In genomic region chr4:128962926-128963290, GRCm38 (mm10) we compare ENCODE assay signal across 8 mouse cellular contexts. TPM values are rescaled to one million over a fixed set of nuclear protein-coding genes. Genes with fewer than 3 reads are reported as not detected.
A peak's percentile ranks its signal among the peaks of the same experiment; 100 is the strongest.
DNase-seq lines count a peak whose midpoint lies in the region; ATAC-seq and TF ChIP-seq lines count a peak whose summit lies in the region.

No protein-coding gene starts in this region.

- H3K4me2 ChIP-seq in CH12.LX (ENCODE audit: insufficient read depth, low read depth, poor library complexity, severe bottlenecking), result peak overlapping the region; percentile 94
- peak overlapping the region; percentile 92 for H3K4me2 ChIP-seq in forebrain, embryonic 14.5 days (ENCODE audit: low read length)
- H3K4me2 ChIP-seq in liver, embryonic 15.5 days, result peak overlapping the region; percentile 75

- under 1% methylated on average over 9 of the region's 9 CpGs for WGBS in forebrain, embryonic 14.5 days
- WGBS in liver, embryonic 15.5 days (ENCODE audit: insufficient replicate concordance), result 15% methylated on average over 9 of the region's 9 CpGs

- DNase-seq in frontal cortex, postnatal 10 days (ENCODE audit: low spot score in 2 of 2), result no peak
- DNase-seq in CH12.LX (ENCODE audit: extremely low read depth), result no peak
- no peak for DNase-seq in forebrain, embryonic 14.5 days (ENCODE audit: low spot score)
- DNase-seq in B cell, adult 2 months, result no peak
- no peak for DNase-seq in left cerebral cortex, postnatal 14 days (ENCODE audit: low spot score in 2 of 2)
- no peak for DNase-seq in kidney, adult 9 months

- H3K27ac ChIP-seq in CH12.LX (ENCODE audit: insufficient read depth, low read depth), result no peak overlapping the region
- H3K27ac ChIP-seq in forebrain, embryonic 14.5 days (ENCODE audit: low read depth, low read length), result no peak overlapping the region
- H3K27ac ChIP-seq in liver, embryonic 15.5 days (replicated peaks), result no peak overlapping the region

- no peaks in the 10 kb centered on the region for H3K79me2 ChIP-seq in CH12.LX (replicated peaks; ENCODE audit: control insufficient read depth, extremely low read depth, insufficient read depth, poor library complexity, severe bottlenecking)

- peaks cover 8 to 16% of the 10 kb centered on the region in 2 experiments for H3K4me1 ChIP-seq in CH12.LX (ENCODE audit: control insufficient read depth in 1 of 2, insufficient read depth in 2 of 2)
- H3K4me1 ChIP-seq in forebrain, embryonic 14.5 days (ENCODE audit: control insufficient read depth, insufficient read depth, low read length), result peaks cover 23% of the 10 kb centered on the region
- peaks cover 12% of the 10 kb centered on the region for H3K4me1 ChIP-seq in liver, embryonic 15.5 days (replicated peaks)

- H3K4me3 ChIP-seq in CH12.LX (replicated peaks in 1 of 3; ENCODE audit: low read depth in 2 of 3, low read length in 2 of 3, poor library complexity in 1 of 3), result no peak overlapping the region
- peak overlapping the region; percentile 68 for H3K4me3 ChIP-seq in forebrain, embryonic 14.5 days (ENCODE audit: low read depth, low read length)
- peak overlapping the region; percentile 58; the same call in 1 of the 2 replicates for H3K4me3 ChIP-seq in liver, embryonic 15.5 days (replicated peaks)

- 0 out of 2 replicates have a peak, but pooled peaks have one; percentile 9 for ATAC-seq in frontal cortex, adult (ENCODE audit: low TSS enrichment)
- ATAC-seq in forebrain, embryonic 14.5 days, result peak; percentile 13
- ATAC-seq in liver, embryonic 15.5 days (ENCODE audit: insufficient read depth), result no peak

- peaks cover 50% of the 10 kb centered on the region for H3K27me3 ChIP-seq in CH12.LX (replicated peaks)
- no peaks in the 10 kb centered on the region for H3K27me3 ChIP-seq in forebrain, embryonic 14.5 days (replicated peaks; ENCODE audit: control insufficient read depth, insufficient read depth, low read length)
- H3K27me3 ChIP-seq in liver, embryonic 15.5 days, result peaks cover 71% of the 10 kb centered on the region

- intact Hi-C loops in left cerebral cortex, postnatal 14 days (cut with DNase I), result loop anchor here (2.0 kb wide), 1 partner anchor 120 kb away; no protein-coding TSS in a partner anchor

- no peak for TF ChIP-seq CTCF in CH12.LX (conservative IDR thresholded peaks at IDR 0.05 in 1 of 2, IDR thresholded peaks at IDR 0.05 in 1 of 2; ENCODE audit: low read depth in 2 of 2, low read length in 2 of 2)

- no peaks in the 10 kb centered on the region for H3K36me3 ChIP-seq in CH12.LX (replicated peaks in 1 of 2; ENCODE audit: control insufficient read depth in 1 of 2, insufficient read depth in 1 of 2, low read length in 1 of 2)
- no peaks in the 10 kb centered on the region for H3K36me3 ChIP-seq in forebrain, embryonic 14.5 days (ENCODE audit: control insufficient read depth, insufficient read depth, low read length)
- H3K36me3 ChIP-seq in liver, embryonic 15.5 days (replicated peaks), result no peaks in the 10 kb centered on the region

- no peaks in the 10 kb centered on the region for H3K9me3 ChIP-seq in CH12.LX (replicated peaks; ENCODE audit: low read length)
- no peaks in the 10 kb centered on the region for H3K9me3 ChIP-seq in forebrain, embryonic 14.5 days (replicated peaks; ENCODE audit: control insufficient read depth, low read length)
- no peaks in the 10 kb centered on the region for H3K9me3 ChIP-seq in liver, embryonic 15.5 days (replicated peaks)

- TF ChIP-seq EP300 in CH12.LX (IDR thresholded peaks at IDR 0.05; ENCODE audit: low read length), result no peak

- no peak for TF ChIP-seq POLR2A in CH12.LX (IDR thresholded peaks at IDR 0.05; ENCODE audit: low read depth, low read length)

- dilution Hi-C loops in CH12.LX (cut with MboI; ENCODE audit: extremely low pct_ligation_motif_present, extremely low pct_unique_long_range_greater_than_20kb, low sequenced_read_pairs), result no loop called here

- H3K9ac ChIP-seq in CH12.LX (ENCODE audit: insufficient read depth, low read depth), result no peak overlapping the region
- H3K9ac ChIP-seq in forebrain, embryonic 14.5 days (ENCODE audit: low read length), result peak overlapping the region; percentile 85; the same call in 1 of the 2 replicates
- H3K9ac ChIP-seq in liver, embryonic 15.5 days, result no peak overlapping the region

- TF ChIP-seq RAD21 in CH12.LX (IDR thresholded peaks at IDR 0.05; ENCODE audit: low read depth, low read length), result no peak

- in situ Hi-C loops in CH12.LX (cut with MboI; ENCODE audit: low pct_ligation_motif_present, low pct_unique_long_range_greater_than_20kb, low sequenced_read_pairs), result no loop called here

TF ChIP-seq in CH12.LX, 34 proteins besides CTCF, POLR2A, EP300 and RAD21:
- TF ChIP-seq E2F4 (IDR thresholded peaks at IDR 0.05; ENCODE audit: insufficient replicate concordance, low read depth, low read length) (no peak), SIN3A (IDR thresholded peaks at IDR 0.05; ENCODE audit: low read length) (no peak), KAT2A (IDR thresholded peaks at IDR 0.05; ENCODE audit: insufficient replicate concordance, low read length) (no peak), NELFE (IDR thresholded peaks at IDR 0.05; ENCODE audit: low read depth, low read length) (no peak), JUN (IDR thresholded peaks at IDR 0.05; ENCODE audit: insufficient read depth, low read depth, low read length) (no peak), MYC (IDR thresholded peaks at IDR 0.05; ENCODE audit: low read depth, low read length) (no peak), TCF12 (IDR thresholded peaks at IDR 0.05; ENCODE audit: low read depth, low read length) (no peak), JUND (conservative IDR thresholded peaks at IDR 0.05; ENCODE audit: low read depth, low read length) (no peak), ETS1 (conservative IDR thresholded peaks at IDR 0.05; ENCODE audit: low read depth, low read length) (no peak), ELF1 (IDR thresholded peaks at IDR 0.05; ENCODE audit: low read depth, low read length) (no peak), HCFC1 (IDR thresholded peaks at IDR 0.05; ENCODE audit: low read depth, low read length) (no peak), BHLHE40 (IDR thresholded peaks at IDR 0.05; ENCODE audit: low read depth, low read length) (no peak), USF1 (IDR thresholded peaks at IDR 0.05; ENCODE audit: low read depth, low read length) (no peak)

RNA-seq across cellular contexts. Expression of gene Azin2, which starts 0.7 kb away (rescaled TPM):
- total RNA-seq in CH12.LX (2012; rRNA removed), result 0.63 and 1.7 TPM in 2 replicates
- total RNA-seq in CH12.LX (2014; rRNA removed), result 0.58 and 0.91 TPM in 2 replicates
- polyA plus RNA-seq in CH12.LX (2012; ENCODE audit: insufficient read length, low read depth), result 2.1 and 2.4 TPM in 2 replicates
- polyA plus RNA-seq in forebrain, embryonic 14.5 days (2014; fragmentation: Nextera tagmentation; extraction: Ambion mirVana), result 10.6 and 11.7 TPM in 2 replicates
- 0.71 and 0.77 TPM in 2 replicates for polyA plus RNA-seq in liver, embryonic 15.5 days (2015; fragmentation: Nextera tagmentation; extraction: Ambion mirVana)
- total RNA-seq in left cerebral cortex, postnatal 14 days (2021), result 10 to 100 TPM; 42.1 to 43.5 TPM

RNA-seq across cellular contexts. Expression of gene Ak2, which starts 28.9 kb away (rescaled TPM):
- 269 and 278 TPM in 2 replicates for total RNA-seq in CH12.LX (2012; rRNA removed)
- total RNA-seq in CH12.LX (2014; rRNA removed), result 280 and 293 TPM in 2 replicates
- 343 and 363 TPM in 2 replicates for polyA plus RNA-seq in CH12.LX (2012; ENCODE audit: insufficient read length, low read depth)
- polyA plus RNA-seq in forebrain, embryonic 14.5 days (2014; fragmentation: Nextera tagmentation; extraction: Ambion mirVana), result 89.2 and 93.6 TPM in 2 replicates
- 119 and 121 TPM in 2 replicates for polyA plus RNA-seq in liver, embryonic 15.5 days (2015; fragmentation: Nextera tagmentation; extraction: Ambion mirVana)
- 10 to 100 TPM; 24.3 to 29.6 TPM for total RNA-seq in left cerebral cortex, postnatal 14 days (2021)

Comparison
In these comparisons a context has a peak if more than half of its experiments do, and no peak if none do; other contexts are left out.
1. H3K4me3 ChIP-seq: peak in forebrain, embryonic 14.5 days (single experiment) and liver, embryonic 15.5 days (single experiment); none in CH12.LX (0 of 3).
2. Peak in every context shown above with its lines, with median percentiles within 50 percentile points of each other: H3K4me2 ChIP-seq.